10 mouse cellular contexts compared by ENCODE assay signal in genomic region chr8:121694453-121694852, GRCm38 (mm10). TPM values are rescaled to one million over a fixed set of nuclear protein-coding genes. Genes with fewer than 3 reads are reported as not detected.
DNase-seq lines count a peak whose midpoint lies in the region; ATAC-seq and TF ChIP-seq lines count a peak whose summit lies in the region.
"Had no signal": no experiment of that assay in that cellular context is flagged by ENCODE, and none has a peak within 500 bp of the region (broad histone marks: within the 10 kb centered on the region; RNA-seq: fewer than 3 reads in every experiment).

No protein-coding gene starts in this region.

- H3K36me3 ChIP-seq in neural tube, embryonic 15.5 days: no peaks in the 10 kb centered on the region
- H3K36me3 ChIP-seq: heart, embryonic 13.5 days had no signal

- TF ChIP-seq CTCF in gastrocnemius, adult 2 months (IDR thresholded peaks at IDR 0.05): peak; percentile 97; the same call in 1 of the 2 replicates
- peak; percentile 71 for TF ChIP-seq CTCF in brain, embryonic 14.5 days (IDR thresholded peaks at IDR 0.05; ENCODE audit: borderline replicate concordance, extremely low read depth, insufficient read depth, insufficient read length)

- no peaks in the 10 kb centered on the region for H3K27me3 ChIP-seq in neural tube, embryonic 15.5 days (replicated peaks)

- DNase-seq in gastrocnemius, adult 2 months: peak; percentile 63
- DNase-seq in gastrocnemius, adult 8-10 months (ENCODE audit: low spot score in 2 of 2): no peak
- peak; percentile 57 for DNase-seq in neural tube, embryonic 10.5 days (ENCODE audit: extremely low spot score, low spot score)
- DNase-seq in brain, embryonic 14.5 days (ENCODE audit: low read depth): peak; percentile 18
- DNase-seq in gastrocnemius, postnatal 14 days: peak; percentile 24

- no peak overlapping the region for H3K9ac ChIP-seq in neural tube, embryonic 15.5 days (replicated peaks)
- H3K9ac ChIP-seq: heart, embryonic 13.5 days had no signal

- no peak for TF ChIP-seq POLR2A in brain, embryonic 14.5 days (IDR thresholded peaks at IDR 0.05; ENCODE audit: borderline replicate concordance, extremely low read depth, insufficient read depth, insufficient read length, poor library complexity, severe bottlenecking)

- H3K4me1 ChIP-seq in neural tube, embryonic 15.5 days: peaks cover 17% of the 10 kb centered on the region

- WGBS in neural tube, embryonic 15.5 days: 53% methylated on average over 4 of the region's 4 CpGs

- no peak overlapping the region for H3K27ac ChIP-seq in gastrocnemius, adult 2 months
- no peak overlapping the region for H3K27ac ChIP-seq in neural tube, embryonic 15.5 days (replicated peaks)
- H3K27ac ChIP-seq: heart, embryonic 13.5 days; macrophage had no signal

- intact Hi-C loops in gastrocnemius, adult 2 months (cut with DNase I): loop anchor here (10.0 kb wide), 2 partner anchors 150 to 230 kb away; no protein-coding TSS in a partner anchor
- intact Hi-C loops in gastrocnemius, postnatal 14 days (cut with DNase I; ENCODE audit: low total_unique reads): no loop called here

- no peaks in the 10 kb centered on the region for H3K9me3 ChIP-seq in neural tube, embryonic 15.5 days (replicated peaks)
- H3K9me3 ChIP-seq: heart, embryonic 13.5 days had no signal

- no peak for ATAC-seq in neural tube, embryonic 15.5 days (ENCODE audit: low FRiP score)
- ATAC-seq in megakaryocyte-erythroid progenitor cell, adult 5-6 weeks (replicated peaks; ENCODE audit: low FRiP score, low TSS enrichment, poor library complexity, severe bottlenecking): peak; percentile 66
- ATAC-seq in monocyte, adult 5-6 weeks (replicated peaks; ENCODE audit: insufficient number of reproducible peaks, low FRiP score, low TSS enrichment, poor library complexity, severe bottlenecking): no peak

- no peak overlapping the region for H3K4me3 ChIP-seq in gastrocnemius, adult 2 months
- H3K4me3 ChIP-seq in neural tube, embryonic 15.5 days (replicated peaks): no peak overlapping the region
- H3K4me3 ChIP-seq: heart, embryonic 13.5 days had no signal

- no peak overlapping the region for H3K4me2 ChIP-seq in neural tube, embryonic 15.5 days
- H3K4me2 ChIP-seq: heart, embryonic 13.5 days had no signal

RNA-seq across cellular contexts. Expression of gene Jph3, which starts 35.0 kb away (rescaled TPM):
- not detected for total RNA-seq in gastrocnemius, adult 2 months (2021)
- total RNA-seq in gastrocnemius, adult 8-10 months (2022): not detected
- 107 and 133 TPM in 2 replicates for polyA plus RNA-seq in neural tube, embryonic 15.5 days (2015; fragmentation: Nextera tagmentation; extraction: Ambion mirVana)
- polyA plus RNA-seq in brain, embryonic 14.5 days (2012; rRNA removed): 28.7 and 57.2 TPM in 2 replicates
- under 1 TPM in 1 of 2 experiments, not detected in 1; 0.09 TPM for total RNA-seq in gastrocnemius, postnatal 14 days (2021)
- total RNA-seq in megakaryocyte-erythroid progenitor cell, adult 5-6 weeks (2014; fragmentation: Nextera tagmentation): not detected in 2 replicates
- total RNA-seq in megakaryocyte-erythroid progenitor cell, adult 5-6 weeks (2017): 0.04 and 0.14 TPM in 2 replicates
- not detected in 3 replicates for total RNA-seq in monocyte, adult 5-6 weeks (2017)

RNA-seq across cellular contexts. Expression of gene Zcchc14, which starts 41.8 kb away (rescaled TPM):
- total RNA-seq in gastrocnemius, adult 2 months (2021): 10 to 100 TPM; 18.8 to 22.3 TPM
- total RNA-seq in gastrocnemius, adult 8-10 months (2022): 10 to 100 TPM; 14.2 to 19.2 (median 15.7) TPM
- polyA plus RNA-seq in neural tube, embryonic 15.5 days (2015; fragmentation: Nextera tagmentation; extraction: Ambion mirVana): 16.7 and 21.3 TPM in 2 replicates
- 66.6 and 84.4 TPM in 2 replicates for polyA plus RNA-seq in brain, embryonic 14.5 days (2012; rRNA removed)
- total RNA-seq in gastrocnemius, postnatal 14 days (2021): 10 to 100 TPM; 19.8 to 20.4 TPM
- not detected in 2 replicates for total RNA-seq in megakaryocyte-erythroid progenitor cell, adult 5-6 weeks (2014; fragmentation: Nextera tagmentation)
- 0.08 TPM in 1 of 2 replicates, not detected in the other for total RNA-seq in megakaryocyte-erythroid progenitor cell, adult 5-6 weeks (2017)
- total RNA-seq in monocyte, adult 5-6 weeks (2017): 0.19 to 0.21 TPM in 2 of 3 replicates, not detected in the other

Comparison
In these comparisons a context has a peak if more than half of its experiments do, and no peak if none do; other contexts are left out.
1. DNase-seq: peak in gastrocnemius, adult 2 months (single experiment), neural tube, embryonic 10.5 days (single experiment), brain, embryonic 14.5 days (single experiment) and gastrocnemius, postnatal 14 days (single experiment); none in gastrocnemius, adult 8-10 months (0 of 2).
2. RNA of gene Zcchc14, which starts 41.8 kb away (total RNA-seq): 18.8 to 22.3 TPM in gastrocnemius, adult 2 months, 19.8 to 20.4 TPM in gastrocnemius, postnatal 14 days and 14.2 to 19.2 TPM in gastrocnemius, adult 8-10 months; 0.08 TPM in megakaryocyte-erythroid progenitor cell, adult 5-6 weeks and 0.19 to 0.21 TPM in monocyte, adult 5-6 weeks; every median in the first group is over 10 times any median in the second.